ENCODE assay signal across 15 mouse cellular contexts in the genomic region with DNA sequence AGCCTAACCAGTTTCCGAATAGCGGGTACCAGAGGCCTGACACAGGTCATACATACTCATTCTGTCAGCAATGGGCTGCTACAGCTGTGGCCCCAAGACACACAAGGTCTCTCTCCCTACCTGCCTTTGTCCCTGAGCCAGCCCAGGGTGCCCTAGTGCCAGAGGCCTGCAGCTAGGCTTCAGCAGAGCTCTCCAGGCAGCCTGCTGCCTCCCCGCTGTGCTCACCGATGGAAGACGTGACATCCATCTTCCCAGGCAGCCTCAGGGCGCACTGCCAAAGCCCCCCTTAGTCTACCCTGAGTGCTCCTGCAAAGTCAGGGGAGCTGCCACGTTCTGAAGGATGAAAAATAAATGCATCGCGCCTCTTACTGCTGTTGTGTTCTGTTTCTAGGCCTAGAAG. TPM values are rescaled to one million over a fixed set of nuclear protein-coding genes. Genes with fewer than 3 reads are reported as not detected.
DNase-seq lines count a peak whose midpoint lies in the region; ATAC-seq and TF ChIP-seq lines count a peak whose summit lies in the region.
"Had no signal": no experiment of that assay in that cellular context is flagged by ENCODE, and none has a peak within 500 bp of the region (broad histone marks: within the 10 kb centered on the region; RNA-seq: fewer than 3 reads in every experiment).

No protein-coding gene starts in this region.

- no peak for TF ChIP-seq POLR2A in brain, embryonic 14.5 days (IDR thresholded peaks at IDR 0.05; ENCODE audit: borderline replicate concordance, extremely low read depth, insufficient read depth, insufficient read length, poor library complexity, severe bottlenecking)

- DNase-seq in left cerebral cortex, postnatal 4 days, result peak; percentile 26
- no peak for DNase-seq in left cerebral cortex, postnatal 25 days (ENCODE audit: low spot score in 2 of 2)
- peak; percentile 81 for DNase-seq in brain, embryonic 14.5 days (ENCODE audit: low read depth)
- DNase-seq in thymus, postnatal 25 days, result no peak
- DNase-seq: cerebellum, adult 2 months; heart, adult 2 months; heart, postnatal 36 days; layer of hippocampus, postnatal 36 days; thymus, postnatal 4 days had no signal

- TF ChIP-seq CTCF in brain, embryonic 14.5 days (IDR thresholded peaks at IDR 0.05; ENCODE audit: borderline replicate concordance, extremely low read depth, insufficient read depth, insufficient read length), result no peak

- intact Hi-C loops in left cerebral cortex, postnatal 4 days (cut with DNase I), result no loop called here
- intact Hi-C loops in left cerebral cortex, postnatal 25 days (cut with DNase I), result no loop called here

- no peaks in the 10 kb centered on the region for H3K36me3 ChIP-seq in hindbrain, embryonic 15.5 days
- no peaks in the 10 kb centered on the region for H3K36me3 ChIP-seq in neural tube, embryonic 13.5 days

- peaks cover 22% of the 10 kb centered on the region for H3K4me1 ChIP-seq in hindbrain, embryonic 15.5 days (replicated peaks)
- peaks cover 24% of the 10 kb centered on the region for H3K4me1 ChIP-seq in neural tube, embryonic 13.5 days (replicated peaks)

- H3K27me3 ChIP-seq in hindbrain, embryonic 15.5 days, result no peaks in the 10 kb centered on the region
- no peaks in the 10 kb centered on the region for H3K27me3 ChIP-seq in neural tube, embryonic 13.5 days
- H3K27me3 ChIP-seq: kidney, embryonic 15.5 days had no signal

- peak overlapping the region; percentile 30 for H3K9ac ChIP-seq in hindbrain, embryonic 15.5 days
- peak overlapping the region; percentile 57 for H3K9ac ChIP-seq in neural tube, embryonic 13.5 days
- H3K9ac ChIP-seq: kidney, embryonic 15.5 days had no signal

- no peaks in the 10 kb centered on the region for H3K9me3 ChIP-seq in hindbrain, embryonic 15.5 days
- no peaks in the 10 kb centered on the region for H3K9me3 ChIP-seq in neural tube, embryonic 13.5 days
- H3K9me3 ChIP-seq: kidney, embryonic 15.5 days had no signal

- H3K4me3 ChIP-seq in hindbrain, embryonic 15.5 days, result no peak overlapping the region
- H3K4me3 ChIP-seq in neural tube, embryonic 13.5 days, result no peak overlapping the region
- H3K4me3 ChIP-seq: heart, adult 2 months; kidney, embryonic 15.5 days had no signal

- peak overlapping the region; percentile 55 for H3K27ac ChIP-seq in hindbrain, embryonic 15.5 days (replicated peaks)
- H3K27ac ChIP-seq in neural tube, embryonic 13.5 days (replicated peaks), result peak overlapping the region; percentile 80
- H3K27ac ChIP-seq: heart, adult 2 months; kidney, embryonic 15.5 days had no signal

- 28% methylated on average over 9 of the region's 9 CpGs for WGBS in hindbrain, embryonic 15.5 days
- WGBS in neural tube, embryonic 13.5 days, result 32% methylated on average over 9 of the region's 9 CpGs

- 0 out of 2 replicates have a peak overlapping the region, but pooled peaks have one; percentile 11 for H3K4me2 ChIP-seq in hindbrain, embryonic 15.5 days
- H3K4me2 ChIP-seq in neural tube, embryonic 13.5 days, result peak overlapping the region; percentile 8
- H3K4me2 ChIP-seq: kidney, embryonic 15.5 days had no signal

- ATAC-seq in hindbrain, embryonic 15.5 days (ENCODE audit: low FRiP score, low read depth), result peak; percentile 65
- ATAC-seq in neural tube, embryonic 13.5 days (ENCODE audit: low read depth), result peak; percentile 89
- no peak for ATAC-seq in erythroid progenitor cell, adult 5-6 weeks (replicated peaks; ENCODE audit: low FRiP score, poor library complexity, severe bottlenecking)
- ATAC-seq: CD4-positive, CD25-positive, alpha-beta regulatory T cell, adult 4 months; lung, postnatal 0 days had no signal

RNA-seq across cellular contexts. Expression of gene Fam114a1, which starts 58.1 kb away (rescaled TPM):
- 1 to 10 TPM; 4.5 to 5.1 TPM for total RNA-seq in left cerebral cortex, postnatal 4 days (2021)
- 1 to 10 TPM; 5.0 to 6.1 TPM for total RNA-seq in left cerebral cortex, postnatal 25 days (2021)
- 6.9 and 9.1 TPM in 2 replicates for polyA plus RNA-seq in brain, embryonic 14.5 days (2012; rRNA removed)
- polyA plus RNA-seq in hindbrain, embryonic 15.5 days (2015; fragmentation: Nextera tagmentation; extraction: Ambion mirVana), result 9.1 and 9.2 TPM in 2 replicates
- 15.4 and 17.9 TPM in 2 replicates for polyA plus RNA-seq in neural tube, embryonic 13.5 days (2015; fragmentation: Nextera tagmentation; extraction: Ambion mirVana)
- 2.5 TPM in 1 of 2 replicates, not detected in the other for total RNA-seq in erythroid progenitor cell, adult 5-6 weeks (2015; ENCODE audit: low replicate concordance)
- total RNA-seq in erythroid progenitor cell, adult 5-6 weeks (2017; ENCODE audit: low replicate concordance), result 1.5 and 1.8 TPM in 2 replicates

Comparison
In these comparisons a context has a peak if more than half of its experiments do, and no peak if none do; other contexts are left out.
1. DNase-seq: peak in left cerebral cortex, postnatal 4 days (single experiment) and brain, embryonic 14.5 days (single experiment); none in left cerebral cortex, postnatal 25 days (0 of 2) and thymus, postnatal 25 days (single experiment).